Mouse (Mus musculus) G1E (cell line): ENCODE measurements at regions not wholly inside any gene's neighbourhood (a gene's known extent, or its start where the extent isn't known, plus 50 kb on each side); places are given as distances from the start of the nearest gene placed in this dataset.

ENCODE experiments used
- ATAC-seq: 2 replicates; pipeline ENCODE4 v1.8.0; 2016; ENCODE audit warnings: mild to moderate bottlenecking; ENCODE audit not compliant: insufficient number of reproducible peaks, poor library complexity, low FRiP score, severe bottlenecking; ENCODE audit errors: extremely low read depth
- DNase-seq: peaks from one replicate; pipeline ENCODE4 v3.0.0; 2012; ENCODE audit warnings: low spot score
- H3K27me3 ChIP-seq: 2 replicates; pipeline ENCODE4 v1.6.1; 2012; ENCODE audit warnings: mild to moderate bottlenecking, low read length, inconsistent platforms; ENCODE audit not compliant: insufficient read depth
- H3K36me3 ChIP-seq: replicated peaks from 2 replicates; pipeline ENCODE3; 2012; ENCODE audit warnings: mild to moderate bottlenecking, inconsistent platforms
- H3K4me1 ChIP-seq: 2 replicates; pipeline ENCODE4 v1.6.1; 2012; ENCODE audit warnings: low read depth, low read length, inconsistent platforms, mixed read lengths; ENCODE audit not compliant: insufficient read depth
- H3K4me3 ChIP-seq: 2 replicates; pipeline ENCODE4 v1.5.1; 2012; ENCODE audit warnings: low read depth, mild to moderate bottlenecking, inconsistent platforms, low read length, moderate library complexity, mixed read lengths
- H3K9me3 ChIP-seq: replicated peaks from 2 replicates; pipeline ENCODE4 v1.6.1; 2012; ENCODE audit warnings: inconsistent platforms
- CTCF ChIP-seq: IDR thresholded peaks from 2 replicates; pipeline ENCODE4 v1.5.1; 2012; ENCODE audit warnings: low read depth, low read length, inconsistent platforms, mixed read lengths
- GATA1 ChIP-seq: IDR thresholded peaks from 2 replicates; pipeline ENCODE4 v1.6.1; 2012; ENCODE audit warnings: borderline replicate concordance, low read length, inconsistent platforms, mixed read lengths
- GATA2 ChIP-seq: IDR thresholded peaks from 2 replicates; pipeline ENCODE4 v1.6.1; 2012; ENCODE audit warnings: low read depth, low read length, inconsistent platforms, borderline replicate concordance
- POLR2AphosphoS5 ChIP-seq: IDR thresholded peaks from 2 replicates; pipeline ENCODE4 v1.6.1; 2012; ENCODE audit warnings: low read depth, low read length, inconsistent platforms; ENCODE audit not compliant: insufficient replicate concordance
- TAL1 ChIP-seq: conservative IDR thresholded peaks from 2 replicates; pipeline ENCODE4 v1.6.1; 2012; ENCODE audit warnings: low read depth, low read length, inconsistent platforms, mixed read lengths

DNA sequence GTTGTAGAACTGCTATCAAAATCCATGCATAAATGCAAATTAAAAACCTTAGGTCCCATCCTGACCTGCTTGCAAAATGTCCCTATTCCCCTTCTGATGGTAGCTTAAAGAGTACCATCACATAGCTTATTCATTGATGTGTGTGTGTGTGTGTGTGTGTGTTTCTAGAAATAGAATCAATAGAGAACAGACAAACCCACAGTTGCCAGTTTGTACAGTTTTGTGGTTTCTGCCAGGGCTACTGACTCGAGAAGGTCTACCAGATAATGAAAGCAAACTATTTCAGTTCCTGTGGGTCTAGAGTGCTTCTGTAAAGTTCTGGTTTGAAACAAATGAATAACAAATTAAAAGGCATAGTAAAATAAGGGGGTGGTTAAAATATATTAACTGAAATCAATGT, 391.5 kb upstream of the Mef2c start:
- Histone ChIP-seq H3K4me1 (no peaks in the 10 kb centered on the region), H3K36me3 (no peaks in the 10 kb centered on the region), H3K9me3 (no peaks in the 10 kb centered on the region), H3K4me3 (no peak overlapping the region), H3K27me3 (no peaks in the 10 kb centered on the region)
- TF ChIP-seq GATA1 (no peak), TAL1 (no peak), CTCF (no peak), POLR2AphosphoS5 (no peak), GATA2 (no peak)
- DNase-seq (no peak), ATAC-seq (no peak)

DNA sequence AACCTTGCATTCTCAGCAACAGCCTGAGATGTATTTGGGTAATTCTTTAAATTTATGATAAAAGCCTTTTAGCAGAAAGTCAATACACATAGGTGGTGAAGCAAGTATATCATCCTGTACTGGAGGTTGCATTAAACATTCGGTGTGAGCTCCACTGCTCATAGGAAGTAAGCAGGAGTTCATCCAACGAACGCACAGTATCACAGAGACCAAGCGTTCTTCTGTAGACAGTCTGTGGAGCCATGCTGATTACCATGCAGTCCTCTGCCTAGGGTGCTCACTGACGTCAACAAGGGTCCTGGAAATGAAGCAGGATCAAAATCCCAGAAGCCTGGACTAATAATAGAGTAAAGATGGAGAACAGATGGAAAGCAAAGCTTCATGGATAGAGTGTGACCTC, 391.1 kb upstream of the Mef2c start:
- H3K4me1 ChIP-seq = no peaks in the 10 kb centered on the region
- no peaks in the 10 kb centered on the region for H3K27me3 ChIP-seq
- no peak overlapping the region for H3K4me3 ChIP-seq
- DNase-seq (no peak), ATAC-seq (no peak)
- no peaks in the 10 kb centered on the region for H3K9me3 ChIP-seq
- TF ChIP-seq GATA2 = no peak
- no peak for TF ChIP-seq GATA1
- no peak for TF ChIP-seq TAL1
- no peak for TF ChIP-seq POLR2AphosphoS5
- no peak for TF ChIP-seq CTCF
- H3K36me3 ChIP-seq = no peaks in the 10 kb centered on the region

DNA sequence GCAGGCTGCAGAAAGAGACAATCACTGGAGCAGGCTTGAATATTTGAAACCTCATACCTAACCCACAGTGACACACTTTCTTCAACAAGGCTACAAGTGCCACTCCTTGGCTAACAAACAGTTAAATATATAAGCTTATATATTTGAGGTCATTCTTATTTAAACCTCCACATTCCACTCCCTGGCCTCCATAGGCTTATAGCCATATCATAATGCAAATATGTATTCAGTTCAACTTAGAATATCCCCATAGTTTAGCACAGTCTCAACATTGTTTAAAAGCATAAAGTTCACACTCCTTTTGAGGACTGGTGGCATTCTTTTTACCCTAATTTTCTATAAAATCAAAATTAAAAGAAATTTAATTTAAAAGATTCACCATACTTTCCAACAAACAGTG, 390.0 kb upstream of the Mef2c start:
- no peaks in the 10 kb centered on the region for H3K36me3 ChIP-seq
- no peaks in the 10 kb centered on the region for H3K27me3 ChIP-seq
- DNase-seq (no peak), ATAC-seq (no peak)
- H3K4me3 ChIP-seq = no peak overlapping the region
- no peak for TF ChIP-seq CTCF
- TF ChIP-seq GATA1 = no peak
- no peak for TF ChIP-seq POLR2AphosphoS5
- TF ChIP-seq TAL1 = no peak
- TF ChIP-seq GATA2 = no peak
- no peaks in the 10 kb centered on the region for H3K9me3 ChIP-seq
- H3K4me1 ChIP-seq = no peaks in the 10 kb centered on the region

DNA sequence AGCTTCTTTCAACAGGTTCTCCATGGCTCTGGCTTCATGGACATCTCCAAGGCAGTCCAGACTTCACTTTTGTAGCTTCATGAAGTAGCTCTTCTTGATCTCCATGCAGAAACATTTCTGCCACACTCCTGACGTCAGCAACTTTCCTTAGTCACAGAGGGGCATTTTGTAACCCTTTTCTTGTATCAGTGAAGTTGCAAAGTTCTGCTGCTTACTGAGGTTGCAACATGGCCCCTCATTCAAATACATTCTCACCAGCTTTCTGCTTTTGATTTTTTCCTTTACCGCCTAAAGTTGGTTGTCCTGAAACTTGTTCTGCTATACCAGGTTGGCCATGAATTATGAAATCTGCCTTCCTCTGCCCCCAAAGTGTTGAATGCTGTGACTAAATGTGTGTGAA, 389.4 kb upstream of the Mef2c start:
- no peaks in the 10 kb centered on the region for H3K27me3 ChIP-seq
- no peak for ATAC-seq

DNA sequence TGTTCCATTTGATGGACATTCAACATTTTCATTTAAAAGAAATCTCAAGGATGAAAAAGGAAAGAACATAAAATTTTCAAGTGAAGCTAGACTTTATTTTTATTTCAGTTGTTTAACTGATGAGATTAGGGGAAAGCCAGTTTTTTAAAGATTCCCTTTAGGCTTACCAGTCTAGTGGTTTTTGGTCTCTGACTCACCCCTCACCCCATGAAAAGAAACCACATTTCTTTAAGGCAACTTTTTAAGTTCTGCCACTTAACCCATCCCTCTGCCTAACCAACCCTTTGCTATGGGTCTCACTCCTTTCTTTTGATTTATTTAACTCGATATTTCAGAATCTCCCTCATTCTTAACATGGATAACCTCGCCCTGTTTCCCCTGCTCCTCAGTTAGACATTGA, 388.1 kb upstream of the Mef2c start:
- ATAC-seq = no peak
- Histone ChIP-seq H3K4me3 (no peak overlapping the region), H3K9me3 (no peaks in the 10 kb centered on the region), H3K36me3 (no peaks in the 10 kb centered on the region), H3K27me3 (no peaks in the 10 kb centered on the region), H3K4me1 (no peaks in the 10 kb centered on the region)
- TF ChIP-seq GATA1 = no peak
- TF ChIP-seq POLR2AphosphoS5 = no peak
- no peak for TF ChIP-seq GATA2
- no peak for TF ChIP-seq CTCF
- no peak for TF ChIP-seq TAL1
- DNase-seq = no peak

More for the DNA sequence above, 389.4 kb upstream of the Mef2c start:
- Histone ChIP-seq H3K9me3 (no peaks in the 10 kb centered on the region), H3K4me1 (no peaks in the 10 kb centered on the region), H3K36me3 (no peaks in the 10 kb centered on the region), H3K4me3 (no peak overlapping the region)
- TF ChIP-seq GATA2 (no peak), CTCF (no peak), POLR2AphosphoS5 (no peak), GATA1 (no peak), TAL1 (no peak)
- DNase-seq = no peak

DNA sequence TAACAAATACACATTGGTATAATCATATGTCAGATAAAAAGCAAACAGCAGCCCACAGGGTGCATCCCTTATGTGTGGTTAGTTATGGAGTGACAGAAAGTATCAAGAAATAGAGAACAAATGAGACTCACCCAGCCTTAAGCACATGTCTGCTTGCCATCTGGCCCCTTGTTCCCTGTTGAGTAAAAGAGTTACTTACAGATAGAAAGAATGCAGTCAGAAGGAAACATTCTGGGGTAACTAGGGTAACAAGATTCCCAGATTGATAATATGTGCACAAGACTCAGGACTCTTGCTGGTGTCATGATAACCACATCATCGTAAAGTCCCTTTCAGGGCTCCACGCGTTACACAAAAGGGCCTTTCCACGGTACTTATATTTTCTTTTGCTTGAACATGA, 383.5 kb upstream of the Mef2c start:
- no peaks in the 10 kb centered on the region for H3K9me3 ChIP-seq
- H3K4me3 ChIP-seq = no peak overlapping the region
- no peaks in the 10 kb centered on the region for H3K36me3 ChIP-seq
- no peaks in the 10 kb centered on the region for H3K4me1 ChIP-seq
- H3K27me3 ChIP-seq = no peaks in the 10 kb centered on the region
- TF ChIP-seq TAL1 (no peak), CTCF (no peak), GATA2 (no peak), GATA1 (no peak), POLR2AphosphoS5 (no peak)
- DNase-seq (no peak), ATAC-seq (no peak)

DNA sequence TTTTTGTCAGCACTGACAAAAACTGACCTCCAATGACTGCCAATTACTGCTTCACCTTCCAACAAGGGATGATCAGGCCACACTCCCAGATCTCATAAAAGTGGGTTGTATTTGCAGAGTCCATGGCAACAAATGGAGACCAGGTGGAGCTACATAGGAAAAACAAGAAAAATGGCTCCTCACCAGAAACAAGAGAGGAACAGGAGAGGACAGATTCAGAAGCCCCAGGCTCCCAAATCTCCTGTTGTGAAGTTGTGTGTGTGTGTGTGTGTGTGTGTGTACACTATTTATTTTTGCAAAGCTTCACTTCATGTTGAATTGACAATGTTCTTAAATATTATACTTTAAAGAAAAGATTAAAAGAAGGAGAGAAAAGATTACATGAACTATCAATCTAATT, 380.2 kb upstream of the Mef2c start:
- Histone ChIP-seq H3K4me1 (no peaks in the 10 kb centered on the region), H3K4me3 (no peak overlapping the region), H3K27me3 (no peaks in the 10 kb centered on the region), H3K36me3 (no peaks in the 10 kb centered on the region), H3K9me3 (no peaks in the 10 kb centered on the region)
- ATAC-seq (no peak), DNase-seq (no peak)
- TF ChIP-seq POLR2AphosphoS5 = no peak
- TF ChIP-seq GATA2 = no peak
- TF ChIP-seq TAL1 = no peak
- no peak for TF ChIP-seq GATA1
- no peak for TF ChIP-seq CTCF
